24 mouse cellular contexts compared by ENCODE assay signal in genomic region chr16:45890471-45891200, GRCm38 (mm10).
DNase-seq lines count a peak whose midpoint lies in the region; ATAC-seq and TF ChIP-seq lines count a peak whose summit lies in the region.
"Had no signal": no experiment of that assay in that cellular context is flagged by ENCODE, and none has a peak within 500 bp of the region (broad histone marks: within the 10 kb centered on the region; RNA-seq: fewer than 3 reads in every experiment).

No protein-coding gene starts in this region.

- peak; percentile 7 for DNase-seq in forebrain, postnatal 0 days
- peak; percentile 62 to 78 for DNase-seq in kidney, adult 8-10 months
- DNase-seq in left cerebral cortex, postnatal 36 days (ENCODE audit: low spot score in 2 of 2), result peak; percentile 6 to 8
- DNase-seq in left cerebral cortex, postnatal 10 days (ENCODE audit: extremely low spot score in 1 of 2, low spot score in 2 of 2), result no peak
- DNase-seq in kidney, postnatal 25 days, result peak; percentile 58 to 62
- no peak for DNase-seq in urinary bladder, postnatal 4 days (ENCODE audit: low spot score in 2 of 2)
- DNase-seq: adrenal gland, postnatal 10 days; cerebellum, adult 9-10 months; gastrocnemius, postnatal 14 days; heart, adult 11 months; liver, embryonic 13.5 days; lung, adult 2 months; lung, postnatal 14 days; spleen, adult 18-20 months; thymus, postnatal 14 days had no signal

- H3K27ac ChIP-seq in forebrain, postnatal 0 days (ENCODE audit: low read depth, low read length), result no peak overlapping the region
- no peak overlapping the region for H3K27ac ChIP-seq in forebrain, embryonic 13.5 days
- no peak overlapping the region for H3K27ac ChIP-seq in kidney, embryonic 15.5 days
- H3K27ac ChIP-seq: embryonic facial prominence, embryonic 15.5 days; hindbrain, embryonic 15.5 days; layer of hippocampus, adult 2 months; limb, embryonic 12.5 days; liver, embryonic 13.5 days had no signal

- no peak overlapping the region for H3K4me2 ChIP-seq in forebrain, postnatal 0 days (ENCODE audit: low read depth)
- no peak overlapping the region for H3K4me2 ChIP-seq in forebrain, embryonic 13.5 days
- H3K4me2 ChIP-seq in kidney, embryonic 15.5 days, result no peak overlapping the region
- H3K4me2 ChIP-seq: embryonic facial prominence, embryonic 15.5 days; heart, embryonic 11.5 days; hindbrain, embryonic 15.5 days; limb, embryonic 12.5 days; liver, embryonic 13.5 days; midbrain, embryonic 11.5 days had no signal

- H3K27me3 ChIP-seq in forebrain, postnatal 0 days (ENCODE audit: insufficient read depth, low read length), result no peaks in the 10 kb centered on the region
- no peaks in the 10 kb centered on the region for H3K27me3 ChIP-seq in forebrain, embryonic 13.5 days
- no peaks in the 10 kb centered on the region for H3K27me3 ChIP-seq in kidney, embryonic 15.5 days
- H3K27me3 ChIP-seq: embryonic facial prominence, embryonic 15.5 days; hindbrain, embryonic 15.5 days; limb, embryonic 12.5 days; liver, embryonic 13.5 days had no signal

- H3K4me1 ChIP-seq in forebrain, postnatal 0 days (ENCODE audit: insufficient read depth), result no peaks in the 10 kb centered on the region
- no peaks in the 10 kb centered on the region for H3K4me1 ChIP-seq in forebrain, embryonic 13.5 days
- peaks cover 30% of the 10 kb centered on the region for H3K4me1 ChIP-seq in kidney, embryonic 15.5 days
- H3K4me1 ChIP-seq: hindbrain, embryonic 15.5 days had no signal

- TF ChIP-seq CTCF in forebrain, postnatal 0 days (IDR thresholded peaks at IDR 0.05; ENCODE audit: low read depth), result no peak

- intact Hi-C loops in left cerebral cortex, postnatal 36 days (cut with DNase I), result no loop called here
- intact Hi-C loops in left cerebral cortex, postnatal 10 days (cut with DNase I), result no loop called here

- H3K36me3 ChIP-seq in forebrain, postnatal 0 days (ENCODE audit: insufficient read depth), result no peaks in the 10 kb centered on the region
- H3K36me3 ChIP-seq in forebrain, embryonic 13.5 days (ENCODE audit: poor library complexity, severe bottlenecking), result no peaks in the 10 kb centered on the region
- H3K36me3 ChIP-seq in kidney, embryonic 15.5 days, result no peaks in the 10 kb centered on the region
- H3K36me3 ChIP-seq: embryonic facial prominence, embryonic 15.5 days; hindbrain, embryonic 15.5 days; limb, embryonic 12.5 days; liver, embryonic 13.5 days had no signal

- H3K4me3 ChIP-seq in forebrain, postnatal 0 days (ENCODE audit: low read depth, low read length), result no peak overlapping the region
- H3K4me3 ChIP-seq in forebrain, embryonic 13.5 days, result no peak overlapping the region
- H3K4me3 ChIP-seq in kidney, embryonic 15.5 days (replicated peaks), result no peak overlapping the region
- H3K4me3 ChIP-seq: embryonic facial prominence, embryonic 15.5 days; hindbrain, embryonic 15.5 days; layer of hippocampus, adult 2 months; limb, embryonic 12.5 days; liver, embryonic 13.5 days had no signal

- H3K9ac ChIP-seq in forebrain, postnatal 0 days, result no peak overlapping the region
- no peak overlapping the region for H3K9ac ChIP-seq in forebrain, embryonic 13.5 days
- H3K9ac ChIP-seq in kidney, embryonic 15.5 days, result no peak overlapping the region
- H3K9ac ChIP-seq: embryonic facial prominence, embryonic 15.5 days; hindbrain, embryonic 15.5 days; limb, embryonic 12.5 days; liver, embryonic 13.5 days had no signal

- WGBS in forebrain, postnatal 0 days, result 71% methylated on average over 4 of the region's 4 CpGs
- WGBS in forebrain, embryonic 13.5 days, result 75% methylated on average over 4 of the region's 4 CpGs
- WGBS in kidney, embryonic 15.5 days, result 81% methylated on average over 4 of the region's 4 CpGs

- H3K9me3 ChIP-seq in forebrain, postnatal 0 days (ENCODE audit: low read length), result no peaks in the 10 kb centered on the region
- no peaks in the 10 kb centered on the region for H3K9me3 ChIP-seq in forebrain, embryonic 13.5 days (replicated peaks)
- H3K9me3 ChIP-seq in kidney, embryonic 15.5 days (replicated peaks), result 0 out of 2 replicates have a peak, but pooled peaks cover 2% of the 10 kb centered on the region
- H3K9me3 ChIP-seq: embryonic facial prominence, embryonic 15.5 days; hindbrain, embryonic 15.5 days; limb, embryonic 12.5 days; liver, embryonic 13.5 days had no signal

- ATAC-seq in forebrain, postnatal 0 days, result peak; percentile 86
- no peak for ATAC-seq in forebrain, embryonic 13.5 days
- no peak for ATAC-seq in kidney, embryonic 15.5 days (replicated peaks; ENCODE audit: low FRiP score)
- ATAC-seq: forebrain, embryonic 16.5 days had no signal

Comparison
In these comparisons a context has a peak if more than half of its experiments do, and no peak if none do; other contexts are left out.
1. DNase-seq: peak in forebrain, postnatal 0 days (single experiment), kidney, adult 8-10 months (2 of 2), left cerebral cortex, postnatal 36 days (2 of 2) and kidney, postnatal 25 days (2 of 2); none in left cerebral cortex, postnatal 10 days (0 of 2) and urinary bladder, postnatal 4 days (0 of 2).